Mouse (Mus musculus) MEL (cell line): ENCODE data around the gene Etfa.

Source experiments
- CTCF ChIP-seq, 3 experiments: IDR thresholded peaks in 2 of 3; conservative IDR thresholded peaks in 1 of 3; 2 replicates each; pipeline ENCODE4 v1.5.1; 2011 to 2012; ENCODE audit warnings: low read length in 3 of 3, low read depth in 2 of 3, mild to moderate bottlenecking in 2 of 3, improper control_type of control experiment in 1 of 3, inconsistent platforms in 1 of 3, mixed read lengths in 1 of 3, moderate library complexity in 1 of 3; ENCODE audit not compliant: control insufficient read depth in 1 of 3, insufficient read depth in 1 of 3, poor library complexity in 1 of 3, severe bottlenecking in 1 of 3
- USF2 ChIP-seq, 2 experiments: IDR thresholded peaks; 2 replicates each; pipeline ENCODE4 v1.6.1; 2011 to 2012; ENCODE audit warnings: improper control_type of control experiment in 2 of 2, low read length in 2 of 2, borderline replicate concordance in 1 of 2, inconsistent platforms in 1 of 2, low read depth in 1 of 2, mild to moderate bottlenecking in 1 of 2; ENCODE audit not compliant: insufficient read depth in 1 of 2

- TF ChIP-seq CTCF (IDR thresholded peaks at IDR 0.05 in 2 of 3, conservative IDR thresholded peaks at IDR 0.05 in 1 of 3; ENCODE audit: control insufficient read depth in 1 of 3, insufficient read depth in 1 of 3, low read depth in 2 of 3, low read length in 3 of 3, poor library complexity in 1 of 3, severe bottlenecking in 1 of 3) = no peak
- no peak for TF ChIP-seq USF2 (IDR thresholded peaks at IDR 0.05; ENCODE audit: borderline replicate concordance in 1 of 2, insufficient read depth in 1 of 2, low read depth in 1 of 2, low read length in 2 of 2)
Measured at GRCm38 (mm10) chr9:55404976-55405702, 106.9 kb downstream of the Etfa start.
